Mouse (Mus musculus) gastrocnemius, adult 2 months (tissue): ENCODE results near the gene Hs3st3b1. TPM values are rescaled to one million over a fixed set of nuclear protein-coding genes. Genes with fewer than 3 reads are reported as not detected.

Experiments used
- DNase-seq: peaks from one replicate; pipeline ENCODE4 v3.0.0; 2022
- H3K27ac ChIP-seq: fragments of 200-600 bp; 2 replicates; pipeline ENCODE4 v1.8.1; 2022; ENCODE audit warnings: mild to moderate bottlenecking
- H3K4me3 ChIP-seq: fragments of 200-600 bp; 2 replicates; pipeline ENCODE4 v1.8.1; 2022; ENCODE audit warnings: mild to moderate bottlenecking, moderate library complexity
- CTCF ChIP-seq: fragments of 200-600 bp; IDR thresholded peaks from 2 replicates; pipeline ENCODE4 v1.8.1; 2022; ENCODE audit warnings: antibody characterized with exemption, mild to moderate bottlenecking, moderate library complexity
- intact Hi-C: fragments of 180-260 bp; cut with DNase I; formaldehyde crosslinking; loops from one replicate; pipeline ENCODE4 v1.15.1; 2025
- total RNA-seq, 2 experiments: library from RNA; stranded (reverse); gene quantifications; 2 replicates each; pipeline ENCODE4 v1.2.3; 2021

Gene Hs3st3b1
- total RNA-seq, 2 experiments from 2014 or later = 0.26 to 0.28 TPM

DNA sequence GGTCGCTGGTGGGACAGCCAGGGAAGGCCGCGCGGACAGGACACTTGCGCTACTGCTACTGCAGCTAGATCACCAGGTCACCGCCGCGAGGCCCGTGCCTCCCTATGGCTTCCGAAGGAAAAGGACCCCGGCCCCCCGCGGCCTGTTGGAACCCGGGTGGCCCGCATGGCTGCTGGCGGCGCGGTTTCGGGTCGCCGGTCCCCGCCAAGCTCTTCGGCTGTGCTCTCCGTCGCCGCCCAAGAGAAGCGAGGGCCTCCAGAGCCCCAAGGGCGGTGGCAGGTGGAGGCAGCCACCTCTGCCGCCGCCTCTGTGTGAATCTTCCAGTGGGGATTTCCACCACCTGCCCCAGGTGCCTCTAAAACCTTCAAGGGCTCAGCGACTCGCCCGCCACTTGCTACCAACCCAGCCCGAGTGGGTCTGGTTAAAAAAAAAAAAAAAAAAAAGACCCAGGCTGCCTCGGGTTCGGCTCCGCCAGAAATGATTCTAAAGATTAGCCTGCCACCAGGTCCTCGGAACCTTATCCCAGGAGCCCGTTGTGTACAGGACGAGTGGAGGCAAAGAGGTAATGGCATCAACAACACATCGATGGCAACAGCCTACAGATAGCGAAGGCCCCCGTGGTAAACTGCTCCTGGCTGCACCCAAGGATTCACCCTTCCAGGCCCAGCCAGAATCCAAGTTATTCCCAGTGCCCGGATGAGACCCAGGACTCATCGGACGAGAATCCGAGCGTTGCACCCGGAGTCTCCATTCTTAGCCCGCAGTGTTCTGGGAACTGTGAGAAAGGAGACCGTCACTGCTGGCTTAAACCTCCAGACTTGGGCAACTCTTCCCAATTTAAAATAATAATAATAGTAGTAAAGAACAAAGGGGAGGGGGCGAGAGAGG, 2.6 kb downstream of the Hs3st3b1 start:
- intact Hi-C loops = loop anchor here (10.0 kb wide), 3 partner anchors 305 to 1045 kb away; no protein-coding TSS in a partner anchor
- no peak for TF ChIP-seq CTCF
- Histone ChIP-seq H3K4me3 (peak overlapping the region; percentile 16; the same call in 1 of the 2 replicates), H3K27ac (no peak overlapping the region)
- DNase-seq = no peak

DNA sequence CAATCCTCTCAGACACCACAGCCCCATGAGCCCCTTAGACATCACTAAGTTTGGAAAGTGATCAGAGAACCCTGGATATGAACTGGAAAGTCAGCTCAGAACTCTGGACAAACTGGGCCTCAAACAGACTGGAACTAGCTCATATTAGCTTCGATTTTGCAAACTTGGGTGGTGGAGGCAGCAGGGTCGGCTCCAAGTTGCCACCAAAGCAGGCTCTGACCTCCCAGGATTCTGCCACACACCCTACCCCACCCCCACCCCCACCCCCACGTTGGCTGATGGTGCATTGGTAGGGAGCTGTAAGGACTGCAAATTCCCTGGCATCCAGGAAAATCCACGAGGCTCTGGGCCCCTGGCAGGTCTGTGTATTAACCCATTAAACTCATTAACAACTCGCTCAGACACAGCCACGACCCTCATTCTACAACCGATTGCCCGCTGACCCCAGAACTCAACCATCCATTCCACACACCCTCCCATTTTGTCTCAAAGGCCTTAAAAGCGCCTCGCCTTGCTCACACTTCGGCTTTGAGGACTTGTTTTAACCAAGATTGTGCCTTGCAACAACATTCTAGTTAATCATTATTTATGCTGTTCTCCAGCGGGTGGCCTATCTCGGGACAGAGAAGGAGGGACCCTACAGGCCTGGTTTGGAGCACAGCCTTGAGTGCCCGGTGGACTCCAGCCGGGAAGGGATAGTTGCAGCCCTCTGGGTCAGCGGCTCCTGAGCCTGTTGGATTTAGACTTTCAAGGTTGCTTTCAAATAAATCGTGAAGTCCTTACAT, 3.6 kb downstream of the Hs3st3b1 start:
- intact Hi-C loops = no loop called here
- Histone ChIP-seq H3K27ac (no peak overlapping the region), H3K4me3 (no peak overlapping the region)
- no peak for DNase-seq
- no peak for TF ChIP-seq CTCF

DNA sequence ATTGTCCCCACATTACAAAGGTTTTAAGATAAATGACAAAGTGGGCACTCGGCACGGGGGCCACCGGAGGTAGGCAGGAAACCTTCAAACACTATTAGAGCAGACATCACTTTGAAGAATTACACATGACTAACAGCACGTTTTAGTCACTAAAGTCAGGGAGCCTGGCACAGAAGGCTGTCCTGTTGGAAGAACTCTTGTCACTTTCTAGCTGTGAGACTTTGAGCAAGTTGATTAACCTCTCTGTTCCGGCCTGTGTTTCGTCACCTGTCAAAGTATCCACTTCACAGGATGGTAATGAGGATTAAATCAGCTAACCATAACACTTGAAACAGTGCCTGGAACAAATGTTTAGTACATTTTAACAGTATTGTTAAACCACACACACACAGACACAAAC, 4.5 kb downstream of the Hs3st3b1 start:
- H3K27ac ChIP-seq = no peak overlapping the region
- TF ChIP-seq CTCF = no peak
- intact Hi-C loops = no loop called here
- DNase-seq = no peak
- H3K4me3 ChIP-seq = no peak overlapping the region

DNA sequence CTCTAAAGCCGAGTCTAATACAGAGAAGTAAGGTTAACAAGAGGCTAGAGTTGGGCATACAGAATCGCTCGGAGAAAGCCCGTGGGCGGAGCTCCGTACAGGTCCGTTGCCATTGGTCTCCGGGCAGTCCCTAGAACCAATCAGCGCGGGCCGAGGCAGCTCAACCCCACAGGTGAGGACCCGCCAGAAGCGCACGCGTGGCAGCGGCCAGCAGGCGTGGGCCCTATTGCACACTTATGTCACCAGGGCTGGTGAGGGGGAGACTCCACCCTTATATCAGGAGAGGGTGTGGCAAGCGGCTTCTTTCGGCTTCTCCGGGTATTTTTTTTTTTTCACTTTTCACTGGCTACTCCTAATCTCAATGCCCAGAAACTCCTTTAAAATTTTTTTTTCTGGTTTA, 7.7 kb downstream of the Hs3st3b1 start:
- no peak for TF ChIP-seq CTCF
- intact Hi-C loops = no loop called here
- no peak overlapping the region for H3K27ac ChIP-seq

DNA sequence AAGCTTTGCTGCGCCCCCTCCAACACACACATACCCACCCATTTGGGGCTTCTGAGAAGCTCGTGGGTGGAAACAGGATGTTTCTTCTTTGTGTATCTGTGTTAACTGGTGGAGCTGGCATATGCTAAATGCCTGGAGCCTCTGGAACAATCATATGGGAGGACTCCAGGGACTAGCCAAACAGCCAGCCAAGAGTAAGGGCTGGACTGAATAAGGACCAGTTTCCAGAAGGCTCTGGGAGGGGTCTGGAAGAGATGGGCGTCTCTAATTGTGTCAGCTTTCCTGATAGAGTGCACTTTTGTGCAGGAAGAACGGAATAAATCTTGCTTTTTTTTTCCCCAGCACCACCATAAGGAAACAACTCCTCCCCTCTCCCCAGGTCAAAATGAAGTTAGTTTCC, 8.2 kb downstream of the Hs3st3b1 start:
- Histone ChIP-seq H3K27ac (no peak overlapping the region), H3K4me3 (peak overlapping the region; percentile 70)
- DNase-seq = no peak
- no peak for TF ChIP-seq CTCF
- intact Hi-C loops = no loop called here

More for the DNA sequence above, 7.7 kb downstream of the Hs3st3b1 start:
- H3K4me3 ChIP-seq = peak overlapping the region; percentile 70
- peak; percentile 88 for DNase-seq

DNA sequence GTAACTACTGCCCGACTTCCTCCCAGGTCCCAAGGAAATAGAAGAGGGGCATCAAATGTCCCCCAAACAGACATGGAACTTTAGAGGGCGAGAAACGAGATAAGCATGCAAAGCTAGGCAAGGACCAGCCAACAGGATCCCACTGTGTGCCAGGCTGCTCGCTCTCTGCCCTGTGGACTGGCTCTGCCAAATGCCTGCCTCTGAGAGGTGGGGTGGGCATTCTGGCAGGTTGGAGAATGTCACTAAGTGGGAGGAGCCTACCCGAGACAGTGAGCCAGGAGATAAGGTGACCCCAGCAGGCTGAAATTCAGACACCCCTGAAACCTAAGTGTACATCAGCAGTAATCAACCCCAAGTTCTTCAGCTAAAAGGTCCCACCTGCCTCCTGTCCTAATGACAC, 11.1 kb downstream of the Hs3st3b1 start:
- intact Hi-C loops = no loop called here
- Histone ChIP-seq H3K4me3 (no peak overlapping the region), H3K27ac (no peak overlapping the region)
- no peak for TF ChIP-seq CTCF
- DNase-seq = no peak

DNA sequence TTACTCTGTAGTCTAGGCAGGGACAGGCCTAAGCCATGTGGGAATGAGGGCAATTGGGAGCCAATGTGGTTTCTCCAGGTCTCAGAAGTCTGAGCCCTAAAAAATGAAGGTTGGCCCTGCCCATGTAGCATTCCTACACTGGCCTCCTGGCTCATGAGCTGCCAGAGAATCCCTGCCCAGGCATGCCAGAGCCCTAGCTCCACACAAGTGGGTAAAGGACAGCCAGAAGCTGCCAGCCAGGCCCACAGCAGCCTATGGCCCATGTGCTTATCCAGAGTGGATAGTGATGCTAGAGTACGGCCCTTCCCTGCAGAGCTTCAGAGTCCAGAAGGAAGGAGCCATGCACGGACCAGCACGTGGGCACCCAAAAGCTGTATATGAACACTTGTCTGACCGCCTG, 12.1 kb downstream of the Hs3st3b1 start:
- intact Hi-C loops = no loop called here
- no peak for TF ChIP-seq CTCF
- no peak overlapping the region for H3K4me3 ChIP-seq
- H3K27ac ChIP-seq = no peak overlapping the region
- no peak for DNase-seq

DNA sequence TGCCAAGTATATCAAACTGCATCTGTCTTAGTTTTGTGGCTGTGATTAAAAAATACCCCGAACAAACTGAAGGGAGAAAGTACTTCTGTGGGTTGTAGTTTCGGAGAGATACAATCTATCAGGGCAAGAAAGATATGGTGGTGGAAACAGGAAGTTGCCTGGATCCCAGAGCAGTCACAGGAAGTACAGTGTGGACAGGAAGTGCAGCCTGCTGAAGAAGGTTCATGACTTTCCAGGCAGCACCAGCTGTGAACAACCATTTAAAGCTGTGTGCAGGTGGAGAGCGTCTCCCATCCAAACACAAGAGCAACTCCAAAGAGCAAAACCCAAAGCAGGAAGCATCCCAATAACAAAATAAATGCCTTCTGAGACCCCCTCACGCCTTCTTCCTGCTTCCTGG, 13.6 kb downstream of the Hs3st3b1 start:
- TF ChIP-seq CTCF = no peak
- intact Hi-C loops = no loop called here
- no peak for DNase-seq
- Histone ChIP-seq H3K4me3 (no peak overlapping the region), H3K27ac (no peak overlapping the region)

DNA sequence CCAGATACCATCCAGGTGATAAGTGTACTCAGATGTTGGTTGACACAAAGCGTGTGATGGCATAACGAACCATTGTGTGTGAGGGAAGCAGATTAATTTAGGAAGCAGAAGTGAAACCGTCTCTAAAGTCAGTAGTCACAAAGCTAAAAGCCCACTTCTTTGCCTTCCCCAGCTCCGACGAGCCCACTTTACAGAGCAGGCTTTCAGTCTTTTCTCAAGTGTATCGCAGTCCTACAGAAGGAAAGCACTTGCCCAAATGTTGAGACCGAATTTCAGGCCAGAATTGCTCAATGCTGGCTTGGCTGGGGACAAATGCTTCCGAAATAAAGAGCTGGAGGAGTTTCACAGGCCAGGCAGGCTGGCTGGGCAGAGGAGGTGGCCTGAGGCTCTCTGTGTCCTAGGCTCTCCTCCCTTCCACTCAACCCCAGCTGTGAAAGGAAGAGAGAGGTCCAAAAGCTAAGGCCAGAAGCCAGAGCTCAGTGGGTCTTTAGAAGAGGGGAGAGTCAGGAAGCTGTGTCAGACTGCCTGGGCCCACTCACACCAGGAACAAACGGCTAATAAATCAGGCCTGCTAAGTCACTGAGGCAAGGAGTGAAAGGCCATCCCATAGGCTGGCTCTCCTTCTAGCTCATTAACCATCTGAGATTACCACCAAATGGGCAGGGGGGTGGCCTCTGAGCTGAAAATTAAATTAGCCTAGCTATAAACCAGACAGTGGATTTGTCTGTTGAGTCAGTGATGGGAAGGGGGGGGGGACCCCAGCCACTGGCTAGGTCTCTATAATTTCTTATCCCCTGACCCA, 15.3 kb downstream of the Hs3st3b1 start:
- Histone ChIP-seq H3K27ac (peak overlapping the region; percentile 31), H3K4me3 (no peak overlapping the region)
- peak; percentile 60 for DNase-seq
- no peak for TF ChIP-seq CTCF
- intact Hi-C loops = no loop called here

DNA sequence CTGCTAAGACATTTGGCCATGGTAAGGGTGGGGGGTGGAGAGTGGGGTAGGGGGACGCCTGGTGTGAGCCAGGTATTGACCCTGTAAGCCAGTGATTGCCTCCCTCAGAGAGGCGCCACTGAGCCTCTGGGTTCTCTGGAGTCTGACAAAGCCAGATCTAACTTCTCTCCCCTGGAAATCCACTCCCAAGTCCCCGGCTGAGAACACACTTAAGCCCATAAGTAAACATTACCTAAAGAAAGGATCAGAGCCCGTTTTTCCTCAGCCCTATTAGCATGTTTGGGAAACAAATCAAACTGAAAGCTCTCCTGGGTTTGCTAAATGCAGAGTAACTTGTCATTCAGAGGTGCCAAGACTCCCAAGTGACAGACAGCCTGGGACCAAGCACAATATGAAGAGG, 17.3 kb downstream of the Hs3st3b1 start:
- Histone ChIP-seq H3K27ac (no peak overlapping the region), H3K4me3 (no peak overlapping the region)
- intact Hi-C loops = no loop called here
- DNase-seq = no peak
- no peak for TF ChIP-seq CTCF

DNA sequence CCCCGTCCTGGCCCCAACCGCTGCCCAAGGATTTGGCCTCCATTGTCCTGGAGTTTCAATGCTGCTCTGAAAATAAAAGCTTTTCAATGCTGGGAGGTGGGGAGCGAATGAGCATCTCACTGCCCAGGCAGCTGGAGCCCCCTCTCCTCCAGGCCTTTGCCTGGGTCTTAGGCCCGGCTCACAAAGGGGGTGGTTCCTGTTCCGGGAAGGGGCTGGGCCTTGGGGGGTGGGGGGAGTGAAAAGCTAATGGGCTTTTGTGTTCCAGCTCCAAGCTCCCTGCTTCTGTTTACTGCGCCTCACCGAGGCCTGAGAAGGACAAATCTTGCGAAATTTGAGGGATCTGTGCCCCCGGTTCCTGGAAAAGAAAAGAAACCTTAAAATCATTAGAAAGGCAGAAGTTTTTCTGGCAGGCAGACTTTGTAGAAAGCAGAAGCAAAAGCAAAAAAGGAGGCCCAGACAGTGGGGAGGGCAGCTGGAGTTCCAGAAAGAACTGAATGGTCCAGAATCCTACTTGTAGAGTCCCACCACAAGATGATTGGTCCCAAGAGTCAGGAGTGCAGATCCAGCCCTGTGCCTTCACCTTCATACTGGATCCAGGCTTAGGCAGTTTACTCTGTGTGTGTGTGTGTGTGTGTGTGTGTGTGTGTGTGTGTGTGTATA, 23.5 kb downstream of the Hs3st3b1 start:
- Histone ChIP-seq H3K27ac (no peak overlapping the region), H3K4me3 (no peak overlapping the region)
- no peak for DNase-seq
- TF ChIP-seq CTCF = no peak
- intact Hi-C loops = no loop called here
